ENCODE assay signal across 10 mouse cellular contexts in genomic region chr7:144206254-144206653, GRCm38 (mm10).
"Had no signal": no experiment of that assay in that cellular context is flagged by ENCODE, and none has a peak within 500 bp of the region (broad histone marks: within the 10 kb centered on the region; RNA-seq: fewer than 3 reads in every experiment).

No protein-coding gene starts in this region.

- DNase-seq: kidney, postnatal 25 days; liver, embryonic 13.5 days; lung, adult 2 months; lung, postnatal 14 days; lung, postnatal 4 days; midbrain, embryonic 14.5 days; thymus, adult 18-20 months; thymus, postnatal 36 days had no signal

- H3K27ac ChIP-seq: kidney, postnatal 0 days; liver, embryonic 13.5 days; stomach, postnatal 0 days had no signal

- H3K4me3 ChIP-seq: liver, embryonic 13.5 days had no signal
